Mouse (Mus musculus) heart, adult 18-20 months (tissue): Measurements from ENCODE around the gene Gpr132. TPM values are rescaled to one million over a fixed set of nuclear protein-coding genes. Genes with fewer than 3 reads are reported as not detected.
"Not testable (repeated sequence)": the region's sequence is repeated elsewhere in the genome, so short reads cannot be mapped to it uniquely, and the experiment has no call there.

Experiments
- DNase-seq, 2 experiments: peaks; one replicate each; pipeline ENCODE4 v3.0.0; 2021 to 2022; ENCODE audit warnings: mixed read lengths in 1 of 2
- total RNA-seq, 2 experiments: library from RNA; stranded (reverse); gene quantifications; 2 replicates each; pipeline ENCODE4 v1.2.3; 2021

Gene Gpr132
- total RNA-seq, 2 experiments from 2014 or later: 0.37 to 1.3 TPM

- no peak for DNase-seq
Observed at GRCm38 (mm10) chr12:112853050-112853729, 14.8 kb downstream of the Gpr132 start.

- DNase-seq: no peak
Observed at GRCm38 (mm10) chr12:112851116-112851515, 16.9 kb downstream of the Gpr132 start.

GRCm38 (mm10) chr12:112850344-112850743 is 17.7 kb downstream of the Gpr132 start:
- no peak for DNase-seq

- no peak for DNase-seq
Observed at GRCm38 (mm10) chr12:112849235-112850022, 18.6 kb downstream of the Gpr132 start.

GRCm38 (mm10) chr12:112847880-112848279 is 20.1 kb downstream of the Gpr132 start:
- DNase-seq: no peak

GRCm38 (mm10) chr12:112843803-112844202 is 24.2 kb downstream of the Gpr132 start:
- peak; percentile 86 to 95 for DNase-seq

- DNase-seq: not testable (repeated sequence)
Observed at GRCm38 (mm10) chr12:112842128-112842527, 25.9 kb downstream of the Gpr132 start.

GRCm38 (mm10) chr12:112841338-112841892 is 26.6 kb downstream of the Gpr132 start:
- not testable (repeated sequence) for DNase-seq

- no peak for DNase-seq
Observed at GRCm38 (mm10) chr12:112840209-112841086, 27.6 kb downstream of the Gpr132 start.

GRCm38 (mm10) chr12:112835046-112835445 is 33.0 kb downstream of the Gpr132 start:
- DNase-seq: no peak

GRCm38 (mm10) chr12:112833527-112833926 is 34.5 kb downstream of the Gpr132 start:
- DNase-seq: no peak

- DNase-seq: no peak
Observed at GRCm38 (mm10) chr12:112832411-112832810, 35.6 kb downstream of the Gpr132 start.

GRCm38 (mm10) chr12:112830570-112830969 is 37.5 kb downstream of the Gpr132 start:
- no peak for DNase-seq

- DNase-seq: no peak
Observed at GRCm38 (mm10) chr12:112830141-112830540, 37.9 kb downstream of the Gpr132 start.

- DNase-seq: peak; percentile 98
Observed at GRCm38 (mm10) chr12:112829244-112829864, 38.7 kb downstream of the Gpr132 start, which contains the start of gene Cdca4. TSS of gene Cdca4 (minus strand) at chr12:112829423.

GRCm38 (mm10) chr12:112828501-112829243 is 39.4 kb downstream of the Gpr132 start:
- no peak for DNase-seq

- no peak for DNase-seq
Observed at GRCm38 (mm10) chr12:112825901-112826300, 42.1 kb downstream of the Gpr132 start.

- DNase-seq: peak in 1 of 2 experiments; percentile 31
Observed at GRCm38 (mm10) chr12:112823221-112823620, 44.8 kb downstream of the Gpr132 start.

- DNase-seq: no peak
Observed at GRCm38 (mm10) chr12:112822676-112823075, 45.4 kb downstream of the Gpr132 start.

- DNase-seq: no peak
Observed at GRCm38 (mm10) chr12:112821974-112822373, 46.1 kb downstream of the Gpr132 start.

GRCm38 (mm10) chr12:112821216-112821615 is 46.8 kb downstream of the Gpr132 start:
- DNase-seq: no peak
